ENCODE assay signal across 14 mouse cellular contexts in the genomic region with DNA sequence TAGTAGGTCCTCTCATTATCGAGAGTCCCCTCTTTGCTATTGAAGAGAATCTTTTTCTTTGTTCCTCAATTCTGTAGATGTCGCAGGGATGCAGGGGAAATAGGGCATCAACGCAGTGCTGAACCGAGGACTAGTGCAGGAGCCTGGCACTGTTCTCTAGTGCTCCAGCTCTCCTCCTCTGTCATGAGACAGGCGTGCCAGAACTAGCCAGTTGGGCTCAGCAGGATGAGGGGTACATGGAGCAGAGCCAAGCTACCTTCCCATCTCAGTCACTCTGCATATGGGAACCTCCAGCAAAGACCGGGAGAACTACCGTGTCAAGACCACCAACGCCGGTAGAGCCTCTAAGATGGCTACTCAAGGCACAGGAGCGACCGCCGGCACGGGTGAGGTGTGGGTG.
DNase-seq lines count a peak whose midpoint lies in the region; ATAC-seq and TF ChIP-seq lines count a peak whose summit lies in the region.
"Had no signal": no experiment of that assay in that cellular context is flagged by ENCODE, and none has a peak within 500 bp of the region (broad histone marks: within the 10 kb centered on the region; RNA-seq: fewer than 3 reads in every experiment).

No protein-coding gene starts in this region.

- H3K9ac ChIP-seq in forebrain, embryonic 15.5 days (replicated peaks): no peak overlapping the region
- no peak overlapping the region for H3K9ac ChIP-seq in forebrain, postnatal 0 days
- no peak overlapping the region for H3K9ac ChIP-seq in kidney, postnatal 0 days (ENCODE audit: low read depth, low read length)
- H3K9ac ChIP-seq: neural tube, embryonic 13.5 days had no signal

- H3K4me3 ChIP-seq in forebrain, embryonic 15.5 days: no peak overlapping the region
- H3K4me3 ChIP-seq in forebrain, postnatal 0 days (ENCODE audit: low read depth, low read length): no peak overlapping the region
- H3K4me3 ChIP-seq in kidney, postnatal 0 days (replicated peaks; ENCODE audit: low read depth, low read length): no peak overlapping the region
- H3K4me3 ChIP-seq in embryonic facial prominence, embryonic 10.5 days: no peak overlapping the region
- no peak overlapping the region for H3K4me3 ChIP-seq in limb, embryonic 10.5 days
- H3K4me3 ChIP-seq: neural tube, embryonic 13.5 days had no signal

- DNase-seq in forebrain, postnatal 0 days: no peak
- DNase-seq in kidney, postnatal 0 days (ENCODE audit: low spot score): no peak
- DNase-seq in kidney, postnatal 4 days: no peak
- no peak for DNase-seq in embryonic facial prominence, embryonic 10.5 days (ENCODE audit: low spot score)
- DNase-seq in limb, embryonic 10.5 days (ENCODE audit: low spot score): no peak
- DNase-seq in c-Kit-positive CD71-positive TER-119-positive erythroid progenitor cells, embryonic 14.5 days (ENCODE audit: low spot score): no peak
- no peak for DNase-seq in natural killer cell, adult 2 months (ENCODE audit: low spot score in 2 of 2)
- DNase-seq: adrenal gland, postnatal 36 days; heart, postnatal 14 days; lung, adult 18-20 months; lung, postnatal 4 days; thymus, postnatal 14 days had no signal

- no peaks in the 10 kb centered on the region for H3K36me3 ChIP-seq in forebrain, embryonic 15.5 days
- no peaks in the 10 kb centered on the region for H3K36me3 ChIP-seq in forebrain, postnatal 0 days (ENCODE audit: insufficient read depth)
- H3K36me3 ChIP-seq in kidney, postnatal 0 days (ENCODE audit: insufficient read depth, low read length): no peaks in the 10 kb centered on the region
- 0 out of 2 replicates have a peak, but pooled peaks cover 4% of the 10 kb centered on the region for H3K36me3 ChIP-seq in embryonic facial prominence, embryonic 10.5 days (replicated peaks)
- 0 out of 2 replicates have a peak, but pooled peaks cover 6% of the 10 kb centered on the region for H3K36me3 ChIP-seq in limb, embryonic 10.5 days
- H3K36me3 ChIP-seq: neural tube, embryonic 13.5 days had no signal

- no peak overlapping the region for H3K4me2 ChIP-seq in forebrain, embryonic 15.5 days (replicated peaks)
- H3K4me2 ChIP-seq in forebrain, postnatal 0 days (ENCODE audit: low read depth): no peak overlapping the region
- H3K4me2 ChIP-seq in kidney, postnatal 0 days (ENCODE audit: low read length): no peak overlapping the region
- H3K4me2 ChIP-seq: neural tube, embryonic 13.5 days had no signal

- ATAC-seq in forebrain, embryonic 15.5 days (replicated peaks): peak; percentile 62; the same call in 1 of the 2 replicates
- ATAC-seq in forebrain, postnatal 0 days: no peak
- ATAC-seq in kidney, postnatal 0 days (replicated peaks; ENCODE audit: low FRiP score, low read depth): no peak

- 0 out of 2 replicates have a peak, but pooled peaks cover 2% of the 10 kb centered on the region for H3K4me1 ChIP-seq in forebrain, embryonic 15.5 days
- no peaks in the 10 kb centered on the region for H3K4me1 ChIP-seq in forebrain, postnatal 0 days (ENCODE audit: insufficient read depth)
- H3K4me1 ChIP-seq in kidney, postnatal 0 days (replicated peaks; ENCODE audit: insufficient read depth, low read length): 0 out of 2 replicates have a peak, but pooled peaks cover 22% of the 10 kb centered on the region
- peaks cover 70% of the 10 kb centered on the region for H3K4me1 ChIP-seq in embryonic facial prominence, embryonic 10.5 days
- peaks cover 52% of the 10 kb centered on the region for H3K4me1 ChIP-seq in limb, embryonic 10.5 days

- no peak for TF ChIP-seq CTCF in forebrain, postnatal 0 days (IDR thresholded peaks at IDR 0.05; ENCODE audit: low read depth)
- TF ChIP-seq CTCF in kidney, postnatal 0 days (IDR thresholded peaks at IDR 0.05; ENCODE audit: low read depth): no peak

- H3K27ac ChIP-seq in forebrain, embryonic 15.5 days (replicated peaks): no peak overlapping the region
- no peak overlapping the region for H3K27ac ChIP-seq in forebrain, postnatal 0 days (ENCODE audit: low read depth, low read length)
- 0 out of 2 replicates have a peak overlapping the region, but pooled peaks have one; percentile 58 for H3K27ac ChIP-seq in kidney, postnatal 0 days
- peak overlapping the region; percentile 76; the same call in 1 of the 2 replicates for H3K27ac ChIP-seq in embryonic facial prominence, embryonic 10.5 days (replicated peaks)
- H3K27ac ChIP-seq in limb, embryonic 10.5 days: peak overlapping the region; percentile 78; the same call in 1 of the 2 replicates

- 58% methylated on average over 13 of the region's 13 CpGs for WGBS in forebrain, embryonic 15.5 days
- WGBS in forebrain, postnatal 0 days: 61% methylated on average over 13 of the region's 13 CpGs
- WGBS in kidney, postnatal 0 days: 84% methylated on average over 13 of the region's 13 CpGs
- 82% methylated on average over 13 of the region's 13 CpGs for WGBS in embryonic facial prominence, embryonic 10.5 days
- 79% methylated on average over 13 of the region's 13 CpGs for whole genome bisulfite sequencing in limb, embryonic 10.5 days

- no peaks in the 10 kb centered on the region for H3K9me3 ChIP-seq in forebrain, embryonic 15.5 days
- H3K9me3 ChIP-seq in forebrain, postnatal 0 days (ENCODE audit: low read length): no peaks in the 10 kb centered on the region
- H3K9me3 ChIP-seq in kidney, postnatal 0 days (replicated peaks; ENCODE audit: low read length): no peaks in the 10 kb centered on the region
- H3K9me3 ChIP-seq in embryonic facial prominence, embryonic 10.5 days: no peaks in the 10 kb centered on the region
- H3K9me3 ChIP-seq in limb, embryonic 10.5 days (replicated peaks): no peaks in the 10 kb centered on the region
- H3K9me3 ChIP-seq: neural tube, embryonic 13.5 days had no signal

- no peaks in the 10 kb centered on the region for H3K27me3 ChIP-seq in forebrain, embryonic 15.5 days
- H3K27me3 ChIP-seq in forebrain, postnatal 0 days (ENCODE audit: insufficient read depth, low read length): no peaks in the 10 kb centered on the region
- H3K27me3 ChIP-seq in kidney, postnatal 0 days (ENCODE audit: insufficient read depth, low read length): no peaks in the 10 kb centered on the region
- peaks cover 4% of the 10 kb centered on the region; the same call in 1 of the 2 replicates for H3K27me3 ChIP-seq in embryonic facial prominence, embryonic 10.5 days (replicated peaks; ENCODE audit: low read depth, poor library complexity, severe bottlenecking)
- H3K27me3 ChIP-seq in limb, embryonic 10.5 days (ENCODE audit: low read depth, poor library complexity, severe bottlenecking): no peaks in the 10 kb centered on the region
- H3K27me3 ChIP-seq: neural tube, embryonic 13.5 days had no signal

Comparison
In these comparisons a context has a peak if more than half of its experiments do, and no peak if none do; other contexts are left out.
1. H3K27ac ChIP-seq: peak in kidney, postnatal 0 days (single experiment), embryonic facial prominence, embryonic 10.5 days (single experiment) and limb, embryonic 10.5 days (single experiment); none in forebrain, embryonic 15.5 days (single experiment) and forebrain, postnatal 0 days (single experiment).